Mouse (Mus musculus): ENCODE measurements at regions not wholly inside any gene's neighbourhood (a gene's known extent, or its start where the extent isn't known, plus 50 kb on each side); places are given as distances from the start of the nearest gene placed in this dataset.
A peak's percentile ranks its signal among the peaks of the same experiment; 100 is the strongest.

GRCm38 (mm10) chr9:46938628-46939027 is 59.9 kb upstream of the Gm4791 start:
- H3K4me3 ChIP-seq (ENCODE audit: control insufficient read depth, insufficient read depth, low read length) = no peak overlapping the region

DNA sequence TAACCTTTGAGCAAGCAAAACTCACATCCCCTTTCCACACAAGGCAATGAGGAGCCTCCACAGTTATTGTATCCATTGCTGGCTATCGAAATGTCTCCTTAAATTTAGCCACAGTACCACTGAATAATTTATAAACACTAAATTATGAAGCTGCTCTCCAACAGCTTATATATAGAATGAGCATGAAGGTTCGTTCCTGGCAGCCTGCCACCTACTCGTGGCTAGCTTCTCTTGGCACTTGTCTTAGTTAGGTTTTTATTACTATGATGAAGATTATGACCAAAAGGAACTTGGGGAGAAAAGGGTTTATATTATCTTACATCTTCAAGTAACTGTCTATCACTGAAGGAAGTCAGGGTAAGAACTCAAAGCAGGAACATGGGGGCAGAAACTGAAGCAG is 72.9 kb upstream of the Gm4791 start:
- 33% methylated on average over 3 of the region's 3 CpGs for WGBS
- TF ChIP-seq CTCF (IDR thresholded peaks at IDR 0.05; ENCODE audit: borderline replicate concordance, control insufficient read depth, extremely low read depth, insufficient read depth, low read length, poor library complexity) = no peak
- TF ChIP-seq POLR2A (IDR thresholded peaks at IDR 0.05; ENCODE audit: control insufficient read depth, extremely low read depth, insufficient read depth, low read length, poor library complexity) = no peak
- no peaks in the 10 kb centered on the region for H3K27me3 ChIP-seq (ENCODE audit: control insufficient read depth, insufficient read depth, low read length)
- no peak for DNase-seq
- no peak overlapping the region for H3K27ac ChIP-seq (ENCODE audit: control insufficient read depth, insufficient read depth, low read length)
- H3K4me3 ChIP-seq (ENCODE audit: control insufficient read depth, insufficient read depth, low read length) = no peak overlapping the region
- H3K4me1 ChIP-seq (replicated peaks; ENCODE audit: control insufficient read depth, insufficient read depth, low read length) = no peaks in the 10 kb centered on the region
- H3K36me3 ChIP-seq (ENCODE audit: control insufficient read depth, insufficient read depth, low read length) = no peaks in the 10 kb centered on the region

More at GRCm38 (mm10) chr9:46938628-46939027, 59.9 kb upstream of the Gm4791 start:
- no peak for DNase-seq
- WGBS = 87% methylated on average over 3 of the region's 3 CpGs
- TF ChIP-seq CTCF (IDR thresholded peaks at IDR 0.05; ENCODE audit: borderline replicate concordance, control insufficient read depth, extremely low read depth, insufficient read depth, low read length, poor library complexity) (no peak), POLR2A (IDR thresholded peaks at IDR 0.05; ENCODE audit: control insufficient read depth, extremely low read depth, insufficient read depth, low read length, poor library complexity) (no peak)
- Histone ChIP-seq H3K27ac (ENCODE audit: control insufficient read depth, insufficient read depth, low read length) (no peak overlapping the region), H3K27me3 (ENCODE audit: control insufficient read depth, insufficient read depth, low read length) (no peaks in the 10 kb centered on the region), H3K4me1 (replicated peaks; ENCODE audit: control insufficient read depth, insufficient read depth, low read length) (no peaks in the 10 kb centered on the region), H3K36me3 (ENCODE audit: control insufficient read depth, insufficient read depth, low read length) (no peaks in the 10 kb centered on the region)

DNA sequence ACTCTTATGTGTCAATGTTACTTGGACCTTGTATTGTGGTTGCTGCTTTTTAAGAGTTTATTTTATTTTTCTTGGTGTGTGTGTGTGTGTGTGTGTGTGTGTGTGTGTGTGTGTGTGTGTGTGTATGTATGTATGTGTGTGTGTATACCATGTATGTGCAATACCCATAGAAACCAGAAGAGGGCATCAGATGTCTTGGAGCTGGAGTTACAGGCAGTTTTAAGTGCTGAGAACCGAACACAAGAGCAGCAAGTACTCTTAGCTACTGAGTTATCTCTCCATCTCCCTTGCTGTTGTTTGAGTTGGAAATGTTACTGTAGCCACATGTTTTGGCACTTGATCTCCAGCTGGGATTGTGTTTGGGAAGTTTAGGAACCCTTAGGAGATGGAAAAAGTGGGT is 78.5 kb upstream of the Gm4791 start:
- DNase-seq = no peak
- no peak for TF ChIP-seq CTCF (IDR thresholded peaks at IDR 0.05; ENCODE audit: borderline replicate concordance, control insufficient read depth, extremely low read depth, insufficient read depth, low read length, poor library complexity)
- no peak for TF ChIP-seq POLR2A (IDR thresholded peaks at IDR 0.05; ENCODE audit: control insufficient read depth, extremely low read depth, insufficient read depth, low read length, poor library complexity)
- no peak overlapping the region for H3K4me3 ChIP-seq (ENCODE audit: control insufficient read depth, insufficient read depth, low read length)
- WGBS = 91% methylated on average over 1 of the region's 1 CpGs
- no peaks in the 10 kb centered on the region for H3K4me1 ChIP-seq (replicated peaks; ENCODE audit: control insufficient read depth, insufficient read depth, low read length)
- no peak overlapping the region for H3K27ac ChIP-seq (ENCODE audit: control insufficient read depth, insufficient read depth, low read length)
- no peaks in the 10 kb centered on the region for H3K27me3 ChIP-seq (ENCODE audit: control insufficient read depth, insufficient read depth, low read length)
- H3K36me3 ChIP-seq (ENCODE audit: control insufficient read depth, insufficient read depth, low read length) = no peaks in the 10 kb centered on the region

DNA sequence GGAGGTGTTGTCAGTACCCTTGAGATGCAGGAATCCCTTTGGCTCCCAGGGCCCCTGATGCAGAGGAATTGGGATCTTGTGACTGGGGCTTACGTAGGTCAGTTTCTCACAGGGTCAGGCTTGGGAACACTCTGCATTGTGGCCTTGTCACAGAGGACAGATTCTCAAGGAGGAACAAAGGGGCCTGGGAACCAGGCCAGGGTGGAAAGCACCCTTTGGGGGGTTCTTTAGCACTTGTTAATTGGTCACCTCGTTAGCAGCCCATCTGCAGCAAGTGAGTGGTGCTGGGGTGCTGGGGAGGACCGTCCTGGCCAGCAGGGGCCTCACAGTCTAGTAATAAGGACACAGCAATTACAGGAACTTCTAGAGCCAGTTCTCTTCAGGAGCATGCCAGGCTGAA is 85.3 kb upstream of the Gm4791 start:
- peak; percentile 1 for DNase-seq
- TF ChIP-seq POLR2A (IDR thresholded peaks at IDR 0.05; ENCODE audit: control insufficient read depth, extremely low read depth, insufficient read depth, low read length, poor library complexity) (no peak), CTCF (IDR thresholded peaks at IDR 0.05; ENCODE audit: borderline replicate concordance, control insufficient read depth, extremely low read depth, insufficient read depth, low read length, poor library complexity) (no peak)
- no peak overlapping the region for H3K27ac ChIP-seq (ENCODE audit: control insufficient read depth, insufficient read depth, low read length)
- H3K36me3 ChIP-seq (ENCODE audit: control insufficient read depth, insufficient read depth, low read length) = no peaks in the 10 kb centered on the region
- 40% methylated on average over 3 of the region's 3 CpGs for WGBS
- no peaks in the 10 kb centered on the region for H3K27me3 ChIP-seq (ENCODE audit: control insufficient read depth, insufficient read depth, low read length)
- H3K4me1 ChIP-seq (replicated peaks; ENCODE audit: control insufficient read depth, insufficient read depth, low read length) = no peaks in the 10 kb centered on the region
- H3K4me3 ChIP-seq (ENCODE audit: control insufficient read depth, insufficient read depth, low read length) = no peak overlapping the region

- DNase-seq = no peak
- WGBS = 60% methylated on average over 6 of the region's 6 CpGs
- Histone ChIP-seq H3K27ac (ENCODE audit: control insufficient read depth, insufficient read depth, low read length) (no peak overlapping the region), H3K27me3 (ENCODE audit: control insufficient read depth, insufficient read depth, low read length) (no peaks in the 10 kb centered on the region), H3K36me3 (ENCODE audit: control insufficient read depth, insufficient read depth, low read length) (no peaks in the 10 kb centered on the region), H3K4me3 (ENCODE audit: control insufficient read depth, insufficient read depth, low read length) (no peak overlapping the region), H3K4me1 (replicated peaks; ENCODE audit: control insufficient read depth, insufficient read depth, low read length) (no peaks in the 10 kb centered on the region)
- no peak for TF ChIP-seq POLR2A (IDR thresholded peaks at IDR 0.05; ENCODE audit: control insufficient read depth, extremely low read depth, insufficient read depth, low read length, poor library complexity)
- no peak for TF ChIP-seq CTCF (IDR thresholded peaks at IDR 0.05; ENCODE audit: borderline replicate concordance, control insufficient read depth, extremely low read depth, insufficient read depth, low read length, poor library complexity)
Observed at GRCm38 (mm10) chr9:46909412-46910013, 89.0 kb upstream of the Gm4791 start.

DNA sequence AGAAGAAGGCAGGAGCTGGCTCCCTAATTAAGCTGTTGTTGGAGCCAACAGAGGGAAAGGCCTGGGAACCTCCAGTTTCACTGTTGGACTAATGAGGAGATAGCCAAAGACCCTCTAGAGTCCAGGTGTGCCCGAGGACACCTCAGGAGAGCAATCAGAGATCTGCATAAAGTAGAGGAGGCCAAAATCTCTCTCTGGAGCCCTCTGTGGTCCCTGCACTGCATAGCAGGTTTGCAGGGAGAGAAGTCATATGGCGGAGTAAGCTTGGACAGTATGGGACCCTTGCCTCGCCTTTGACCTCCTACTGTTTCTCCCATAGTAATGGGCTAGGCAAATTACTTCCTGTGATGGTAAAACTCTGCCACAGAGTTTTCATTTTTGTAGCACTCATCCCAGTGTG is 93.5 kb upstream of the Gm4791 start:
- H3K4me1 ChIP-seq (replicated peaks; ENCODE audit: control insufficient read depth, insufficient read depth, low read length) = no peaks in the 10 kb centered on the region
- TF ChIP-seq POLR2A (IDR thresholded peaks at IDR 0.05; ENCODE audit: control insufficient read depth, extremely low read depth, insufficient read depth, low read length, poor library complexity) (no peak), CTCF (IDR thresholded peaks at IDR 0.05; ENCODE audit: borderline replicate concordance, control insufficient read depth, extremely low read depth, insufficient read depth, low read length, poor library complexity) (no peak)
- no peaks in the 10 kb centered on the region for H3K36me3 ChIP-seq (ENCODE audit: control insufficient read depth, insufficient read depth, low read length)
- H3K27me3 ChIP-seq (ENCODE audit: control insufficient read depth, insufficient read depth, low read length) = no peaks in the 10 kb centered on the region
- no peak overlapping the region for H3K27ac ChIP-seq (ENCODE audit: control insufficient read depth, insufficient read depth, low read length)
- no peak for DNase-seq
- 86% methylated on average over 3 of the region's 3 CpGs for WGBS
- H3K4me3 ChIP-seq (ENCODE audit: control insufficient read depth, insufficient read depth, low read length) = no peak overlapping the region

Measured in thymus, adult 2 months (tissue).